Mouse (Mus musculus): ENCODE data around the gene Tha1. TPM values are rescaled to one million over a fixed set of nuclear protein-coding genes. Genes with fewer than 3 reads are reported as not detected.

Gene Tha1
- 3.3 and 3.4 TPM in 2 replicates for polyA plus RNA-seq (2014; fragmentation: Nextera tagmentation; extraction: Ambion mirVana)

DNA sequence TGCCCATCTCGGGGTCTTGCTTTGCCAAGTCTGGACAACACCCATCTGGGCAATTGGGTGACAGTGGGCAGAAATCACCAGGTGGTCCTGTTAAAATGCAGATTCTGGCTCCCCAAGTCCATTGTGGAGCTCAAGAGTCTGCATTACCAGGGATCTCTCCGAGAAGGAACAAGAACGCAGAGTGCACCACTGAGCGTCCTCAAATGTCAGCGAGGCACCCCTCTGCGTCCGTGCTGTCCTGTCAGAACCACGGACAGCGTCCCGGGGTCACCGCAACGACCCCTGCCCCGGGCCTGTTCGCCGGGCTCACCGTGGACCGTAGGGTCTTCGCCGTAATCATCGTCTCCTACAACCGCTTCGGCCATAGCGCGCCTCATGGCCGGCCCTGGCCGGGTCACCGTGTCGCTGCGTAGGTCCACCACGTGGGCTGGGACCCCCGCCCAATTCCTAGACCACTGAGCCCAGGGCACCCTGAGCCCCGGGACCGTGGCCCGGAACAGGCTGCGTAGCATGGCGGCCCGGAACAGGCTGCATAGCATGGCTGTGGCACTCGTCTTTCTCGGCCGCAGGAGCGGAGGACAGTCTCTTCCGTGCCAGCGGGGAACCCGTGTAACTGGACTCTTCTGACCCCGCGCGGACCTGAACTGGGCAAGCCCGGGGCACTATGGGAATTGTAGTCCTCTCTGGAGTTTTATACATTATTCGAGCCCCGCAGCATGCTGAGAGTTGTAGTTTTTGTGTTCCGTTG lies at the start of gene Tha1:
TSS of gene Tha1 (minus strand) at position 621 of the 748 bp plus-strand sequence.
- Histone ChIP-seq H3K4me3 (ENCODE audit: low read depth, low read length) (peak within 1 kb of the TSS; percentile 62), H3K9me3 (replicated peaks; ENCODE audit: control insufficient read depth, low read length) (no peaks in the 10 kb centered on the region), H3K27ac (ENCODE audit: low read depth, low read length) (no peak within 1 kb of the TSS), H3K4me2 (ENCODE audit: low read length) (peak within 1 kb of the TSS; percentile 73), H3K9ac (ENCODE audit: low read length) (peak within 1 kb of the TSS; percentile 69), H3K36me3 (ENCODE audit: control insufficient read depth, insufficient read depth, low read length) (no peaks in the 10 kb centered on the region), H3K27me3 (replicated peaks; ENCODE audit: control insufficient read depth, insufficient read depth, low read length) (no peaks in the 10 kb centered on the region), H3K4me1 (ENCODE audit: control insufficient read depth, insufficient read depth, low read length) (peaks cover under 1% of the 10 kb centered on the region)
- DNase-seq (ENCODE audit: low spot score) (peak; percentile 86), ATAC-seq (peak; percentile 78)
- 1% methylated on average over 51 of the region's 51 CpGs for WGBS

GRCm38 (mm10) chr11:117919211-117919610 lies 45.9 kb upstream of the Tha1 start:
- no peaks in the 10 kb centered on the region for H3K9me3 ChIP-seq (replicated peaks; ENCODE audit: control insufficient read depth, low read length)
- ATAC-seq, result no peak
- no peak overlapping the region for H3K27ac ChIP-seq (ENCODE audit: low read depth, low read length)
- no peak overlapping the region for H3K9ac ChIP-seq (ENCODE audit: low read length)
- no peaks in the 10 kb centered on the region for H3K36me3 ChIP-seq (ENCODE audit: control insufficient read depth, insufficient read depth, low read length)
- DNase-seq (ENCODE audit: low spot score), result peak; percentile 17
- no peaks in the 10 kb centered on the region for H3K27me3 ChIP-seq (replicated peaks; ENCODE audit: control insufficient read depth, insufficient read depth, low read length)
- H3K4me2 ChIP-seq (ENCODE audit: low read length), result no peak overlapping the region
- 22% methylated on average over 5 of the region's 5 CpGs for WGBS
- no peaks in the 10 kb centered on the region for H3K4me1 ChIP-seq (ENCODE audit: control insufficient read depth, insufficient read depth, low read length)
- no peak overlapping the region for H3K4me3 ChIP-seq (ENCODE audit: low read depth, low read length)

GRCm38 (mm10) chr11:117918541-117918940 lies 45.3 kb upstream of the Tha1 start:
- H3K9ac ChIP-seq (ENCODE audit: low read length), result no peak overlapping the region
- H3K27me3 ChIP-seq (replicated peaks; ENCODE audit: control insufficient read depth, insufficient read depth, low read length), result no peaks in the 10 kb centered on the region
- H3K4me2 ChIP-seq (ENCODE audit: low read length), result no peak overlapping the region
- H3K4me1 ChIP-seq (ENCODE audit: control insufficient read depth, insufficient read depth, low read length), result no peaks in the 10 kb centered on the region
- H3K27ac ChIP-seq (ENCODE audit: low read depth, low read length), result no peak overlapping the region
- H3K9me3 ChIP-seq (replicated peaks; ENCODE audit: control insufficient read depth, low read length), result no peaks in the 10 kb centered on the region
- DNase-seq (ENCODE audit: low spot score), result no peak
- H3K36me3 ChIP-seq (ENCODE audit: control insufficient read depth, insufficient read depth, low read length), result no peaks in the 10 kb centered on the region
- no peak overlapping the region for H3K4me3 ChIP-seq (ENCODE audit: low read depth, low read length)
- no peak for ATAC-seq
- WGBS, result 84% methylated on average over 11 of the region's 11 CpGs

DNA sequence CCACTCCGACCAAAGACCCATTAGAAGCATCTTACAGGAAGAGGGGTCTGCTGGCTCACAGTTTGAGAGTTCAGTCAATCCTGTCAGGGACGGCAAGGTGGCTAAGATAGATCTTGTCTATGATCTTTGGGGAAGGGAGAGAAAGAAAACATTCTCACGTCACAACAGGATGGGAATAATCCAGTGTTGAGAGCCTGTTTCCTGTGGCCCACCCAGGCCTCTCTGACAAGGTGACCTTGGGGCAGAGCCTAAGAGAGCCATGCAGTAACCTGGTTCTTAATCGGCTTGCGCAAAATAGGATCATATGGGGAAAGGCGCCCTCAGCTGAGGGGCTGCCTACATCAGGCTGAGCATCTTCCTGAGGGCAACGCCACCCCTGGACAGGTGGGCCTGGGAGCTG lies 42.6 kb upstream of the Tha1 start:
- H3K4me3 ChIP-seq (ENCODE audit: low read depth, low read length), result no peak overlapping the region
- no peak overlapping the region for H3K4me2 ChIP-seq (ENCODE audit: low read length)
- DNase-seq (ENCODE audit: low spot score) (no peak), ATAC-seq (no peak)
- no peaks in the 10 kb centered on the region for H3K9me3 ChIP-seq (replicated peaks; ENCODE audit: control insufficient read depth, low read length)
- no peaks in the 10 kb centered on the region for H3K36me3 ChIP-seq (ENCODE audit: control insufficient read depth, insufficient read depth, low read length)
- WGBS, result 97% methylated on average over 7 of the region's 7 CpGs
- H3K27me3 ChIP-seq (replicated peaks; ENCODE audit: control insufficient read depth, insufficient read depth, low read length), result no peaks in the 10 kb centered on the region
- no peak overlapping the region for H3K27ac ChIP-seq (ENCODE audit: low read depth, low read length)
- no peaks in the 10 kb centered on the region for H3K4me1 ChIP-seq (ENCODE audit: control insufficient read depth, insufficient read depth, low read length)
- H3K9ac ChIP-seq (ENCODE audit: low read length), result no peak overlapping the region

GRCm38 (mm10) chr11:117915341-117915740 lies 42.1 kb upstream of the Tha1 start:
- no peaks in the 10 kb centered on the region for H3K4me1 ChIP-seq (ENCODE audit: control insufficient read depth, insufficient read depth, low read length)
- no peak overlapping the region for H3K4me2 ChIP-seq (ENCODE audit: low read length)
- no peak for ATAC-seq
- H3K27me3 ChIP-seq (replicated peaks; ENCODE audit: control insufficient read depth, insufficient read depth, low read length), result no peaks in the 10 kb centered on the region
- no peak overlapping the region for H3K4me3 ChIP-seq (ENCODE audit: low read depth, low read length)
- DNase-seq (ENCODE audit: low spot score), result no peak
- 58% methylated on average over 1 of the region's 1 CpGs for WGBS
- no peaks in the 10 kb centered on the region for H3K9me3 ChIP-seq (replicated peaks; ENCODE audit: control insufficient read depth, low read length)
- no peak overlapping the region for H3K27ac ChIP-seq (ENCODE audit: low read depth, low read length)
- no peak overlapping the region for H3K9ac ChIP-seq (ENCODE audit: low read length)
- H3K36me3 ChIP-seq (ENCODE audit: control insufficient read depth, insufficient read depth, low read length), result no peaks in the 10 kb centered on the region

DNA sequence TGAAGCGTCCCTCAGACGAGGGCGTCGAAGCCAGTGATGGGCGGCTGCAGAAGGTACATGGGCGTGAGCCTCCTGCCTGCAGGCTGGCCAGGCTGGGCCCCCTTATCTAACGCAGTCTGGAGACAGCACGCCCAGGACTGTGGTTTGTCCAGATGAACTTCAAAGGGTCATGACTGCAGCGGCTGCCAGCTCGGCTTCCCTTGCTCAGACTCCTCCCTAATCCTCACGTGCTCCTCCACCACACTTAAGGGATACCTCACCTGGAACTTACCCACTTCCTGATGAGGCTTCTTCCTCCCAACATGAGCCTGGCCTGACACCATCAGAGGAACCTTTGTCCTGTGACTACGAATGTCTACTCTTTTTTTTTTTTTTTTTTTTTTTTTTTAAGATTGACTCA lies 41.2 kb upstream of the Tha1 start:
- ATAC-seq, result no peak
- Histone ChIP-seq H3K27ac (ENCODE audit: low read depth, low read length) (no peak overlapping the region), H3K9ac (ENCODE audit: low read length) (no peak overlapping the region), H3K4me2 (ENCODE audit: low read length) (no peak overlapping the region), H3K4me1 (ENCODE audit: control insufficient read depth, insufficient read depth, low read length) (no peaks in the 10 kb centered on the region), H3K4me3 (ENCODE audit: low read depth, low read length) (no peak overlapping the region), H3K36me3 (ENCODE audit: control insufficient read depth, insufficient read depth, low read length) (no peaks in the 10 kb centered on the region), H3K27me3 (replicated peaks; ENCODE audit: control insufficient read depth, insufficient read depth, low read length) (no peaks in the 10 kb centered on the region), H3K9me3 (replicated peaks; ENCODE audit: control insufficient read depth, low read length) (no peaks in the 10 kb centered on the region)
- no peak for DNase-seq (ENCODE audit: low spot score)
- WGBS, result 76% methylated on average over 12 of the region's 12 CpGs

GRCm38 (mm10) chr11:117912684-117913352 lies 39.5 kb upstream of the Tha1 start:
- no peaks in the 10 kb centered on the region for H3K9me3 ChIP-seq (replicated peaks; ENCODE audit: control insufficient read depth, low read length)
- no peak overlapping the region for H3K4me2 ChIP-seq (ENCODE audit: low read length)
- WGBS, result 28% methylated on average over 13 of the region's 13 CpGs
- no peaks in the 10 kb centered on the region for H3K4me1 ChIP-seq (ENCODE audit: control insufficient read depth, insufficient read depth, low read length)
- H3K27ac ChIP-seq (ENCODE audit: low read depth, low read length), result no peak overlapping the region
- H3K27me3 ChIP-seq (replicated peaks; ENCODE audit: control insufficient read depth, insufficient read depth, low read length), result no peaks in the 10 kb centered on the region
- peak; percentile 72 for DNase-seq (ENCODE audit: low spot score)
- H3K4me3 ChIP-seq (ENCODE audit: low read depth, low read length), result no peak overlapping the region
- peak; percentile 62 for ATAC-seq
- no peaks in the 10 kb centered on the region for H3K36me3 ChIP-seq (ENCODE audit: control insufficient read depth, insufficient read depth, low read length)
- H3K9ac ChIP-seq (ENCODE audit: low read length), result no peak overlapping the region

GRCm38 (mm10) chr11:117909337-117909736 lies 36.1 kb upstream of the Tha1 start:
- ATAC-seq, result no peak
- no peak for DNase-seq (ENCODE audit: low spot score)
- H3K27ac ChIP-seq (ENCODE audit: low read depth, low read length), result no peak overlapping the region
- no peaks in the 10 kb centered on the region for H3K36me3 ChIP-seq (ENCODE audit: control insufficient read depth, insufficient read depth, low read length)
- no peak overlapping the region for H3K9ac ChIP-seq (ENCODE audit: low read length)
- H3K4me2 ChIP-seq (ENCODE audit: low read length), result no peak overlapping the region
- H3K4me3 ChIP-seq (ENCODE audit: low read depth, low read length), result no peak overlapping the region
- WGBS, result 93% methylated on average over 8 of the region's 8 CpGs
- H3K9me3 ChIP-seq (replicated peaks; ENCODE audit: control insufficient read depth, low read length), result no peaks in the 10 kb centered on the region
- no peaks in the 10 kb centered on the region for H3K4me1 ChIP-seq (ENCODE audit: control insufficient read depth, insufficient read depth, low read length)
- H3K27me3 ChIP-seq (replicated peaks; ENCODE audit: control insufficient read depth, insufficient read depth, low read length), result no peaks in the 10 kb centered on the region

DNA sequence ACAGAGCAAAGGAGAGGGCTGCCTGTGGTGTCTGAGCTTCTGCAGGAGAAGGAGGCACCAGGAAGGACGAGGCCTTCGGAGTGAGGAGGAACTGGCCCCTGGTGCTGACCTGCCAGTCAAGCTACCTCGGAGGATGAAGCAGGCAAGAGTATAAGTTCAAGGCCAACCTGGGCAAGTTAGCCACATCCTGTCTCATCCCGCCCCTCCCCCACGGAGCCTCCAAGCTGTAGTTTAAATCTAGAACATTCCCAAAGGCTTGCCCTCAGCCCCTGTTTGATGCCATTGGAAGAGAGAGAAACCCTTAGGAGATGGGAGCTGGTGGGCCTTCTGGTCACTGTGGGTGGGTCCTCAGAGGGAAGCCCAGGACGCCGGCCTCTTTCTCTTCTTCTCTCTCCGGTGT lies 31.2 kb upstream of the Tha1 start:
- Histone ChIP-seq H3K4me1 (ENCODE audit: control insufficient read depth, insufficient read depth, low read length) (no peaks in the 10 kb centered on the region), H3K9ac (ENCODE audit: low read length) (no peak overlapping the region), H3K4me2 (ENCODE audit: low read length) (no peak overlapping the region), H3K9me3 (replicated peaks; ENCODE audit: control insufficient read depth, low read length) (no peaks in the 10 kb centered on the region), H3K27me3 (replicated peaks; ENCODE audit: control insufficient read depth, insufficient read depth, low read length) (no peaks in the 10 kb centered on the region), H3K4me3 (ENCODE audit: low read depth, low read length) (no peak overlapping the region), H3K27ac (ENCODE audit: low read depth, low read length) (no peak overlapping the region), H3K36me3 (ENCODE audit: control insufficient read depth, insufficient read depth, low read length) (no peaks in the 10 kb centered on the region)
- no peak for DNase-seq (ENCODE audit: low spot score)
- no peak for ATAC-seq
- WGBS, result 91% methylated on average over 8 of the region's 8 CpGs

Measured in forebrain, embryonic 14.5 days (tissue).